Mouse (Mus musculus): ENCODE measurements around the gene Bend3. TPM values are rescaled to one million over a fixed set of nuclear protein-coding genes. Genes with fewer than 3 reads are reported as not detected.

Bend3 gene
- polyA plus RNA-seq, 1 experiment from 2014 or later: 0.61 TPM

DNA sequence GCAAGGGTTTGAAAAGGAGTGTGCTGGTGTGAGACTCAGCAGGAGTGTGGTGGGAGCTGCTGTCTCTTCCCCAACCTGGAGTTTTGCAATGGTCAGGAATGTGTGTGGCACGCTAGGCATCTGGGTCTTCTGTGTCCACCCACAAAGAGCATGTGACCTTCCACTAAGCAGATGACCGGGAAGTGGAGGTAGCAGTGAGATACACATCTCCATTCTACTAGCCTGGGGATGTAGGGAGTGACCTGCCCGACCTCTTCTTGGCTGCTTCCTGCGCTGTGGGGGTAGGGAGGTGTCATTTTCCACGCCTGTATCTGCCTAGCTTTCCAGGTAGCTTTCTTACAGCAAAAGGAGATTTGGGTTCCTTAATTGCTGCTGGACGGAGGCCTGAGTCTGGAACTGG lies 10.9 kb downstream of the Bend3 start:
- DNase-seq (ENCODE audit: low spot score) (no peak), ATAC-seq (ENCODE audit: low FRiP score, low TSS enrichment) (no peak)
- Histone ChIP-seq H3K4me1 (replicated peaks; ENCODE audit: control insufficient read depth, insufficient read depth) (no peaks in the 10 kb centered on the region), H3K4me3 (ENCODE audit: low read depth, low read length) (no peak overlapping the region), H3K27ac (replicated peaks) (no peak overlapping the region), H3K4me2 (replicated peaks; ENCODE audit: low read depth) (no peak overlapping the region), H3K9ac (ENCODE audit: low read length) (no peak overlapping the region), H3K36me3 (ENCODE audit: control insufficient read depth, insufficient read depth, low read length) (no peaks in the 10 kb centered on the region), H3K27me3 (ENCODE audit: control insufficient read depth, insufficient read depth, low read length) (no peaks in the 10 kb centered on the region), H3K9me3 (ENCODE audit: control insufficient read depth, low read length) (no peaks in the 10 kb centered on the region)
- TF ChIP-seq EP300 (optimal IDR thresholded peaks at IDR 0.05) (no peak), CTCF (IDR thresholded peaks at IDR 0.05; ENCODE audit: low read depth) (no peak)
- 43% methylated on average over 6 of the region's 6 CpGs for WGBS

DNA sequence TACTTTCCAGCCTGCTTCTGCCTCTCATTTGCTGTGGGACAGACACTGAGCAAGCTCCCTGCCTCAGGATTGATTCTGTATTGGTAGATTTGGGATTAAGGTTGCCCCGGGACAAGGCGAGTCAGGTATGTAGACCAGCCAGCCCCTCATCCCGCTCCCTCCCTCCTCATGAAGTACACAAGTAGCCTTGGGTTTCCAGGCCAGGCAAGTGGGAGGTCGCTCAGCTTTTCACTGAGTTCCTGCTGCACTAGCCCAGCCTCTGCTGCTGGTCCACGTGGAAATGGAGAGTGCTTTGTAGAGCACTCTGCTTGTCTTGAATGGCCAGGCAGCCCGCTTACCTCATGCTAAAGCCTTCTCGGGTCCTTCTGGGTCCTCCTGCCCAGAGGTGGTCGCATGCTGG lies 11.4 kb downstream of the Bend3 start:
- Histone ChIP-seq H3K36me3 (ENCODE audit: control insufficient read depth, insufficient read depth, low read length) (no peaks in the 10 kb centered on the region), H3K4me3 (ENCODE audit: low read depth, low read length) (no peak overlapping the region), H3K4me1 (replicated peaks; ENCODE audit: control insufficient read depth, insufficient read depth) (no peaks in the 10 kb centered on the region), H3K27ac (replicated peaks) (no peak overlapping the region), H3K9me3 (ENCODE audit: control insufficient read depth, low read length) (no peaks in the 10 kb centered on the region), H3K4me2 (replicated peaks; ENCODE audit: low read depth) (no peak overlapping the region), H3K9ac (ENCODE audit: low read length) (no peak overlapping the region), H3K27me3 (ENCODE audit: control insufficient read depth, insufficient read depth, low read length) (no peaks in the 10 kb centered on the region)
- no peak for DNase-seq (ENCODE audit: low spot score)
- TF ChIP-seq CTCF (IDR thresholded peaks at IDR 0.05; ENCODE audit: low read depth) (no peak), EP300 (optimal IDR thresholded peaks at IDR 0.05) (no peak)
- WGBS: 63% methylated on average over 8 of the region's 8 CpGs
- no peak for ATAC-seq (ENCODE audit: low FRiP score, low TSS enrichment)

- Histone ChIP-seq H3K9me3 (ENCODE audit: control insufficient read depth, low read length) (no peaks in the 10 kb centered on the region), H3K9ac (ENCODE audit: low read length) (no peak overlapping the region), H3K36me3 (ENCODE audit: control insufficient read depth, insufficient read depth, low read length) (no peaks in the 10 kb centered on the region), H3K4me2 (replicated peaks; ENCODE audit: low read depth) (no peak overlapping the region), H3K4me3 (ENCODE audit: low read depth, low read length) (no peak overlapping the region), H3K27me3 (ENCODE audit: control insufficient read depth, insufficient read depth, low read length) (no peaks in the 10 kb centered on the region), H3K27ac (replicated peaks) (no peak overlapping the region), H3K4me1 (replicated peaks; ENCODE audit: control insufficient read depth, insufficient read depth) (no peaks in the 10 kb centered on the region)
- 75% methylated on average over 5 of the region's 5 CpGs for WGBS
- no peak for DNase-seq (ENCODE audit: low spot score)
- ATAC-seq (ENCODE audit: low FRiP score, low TSS enrichment): peak; percentile 32; the same call in 1 of the 2 replicates
- TF ChIP-seq EP300 (optimal IDR thresholded peaks at IDR 0.05) (no peak), CTCF (IDR thresholded peaks at IDR 0.05; ENCODE audit: low read depth) (no peak)
Measured at GRCm38 (mm10) chr10:43490846-43491245, 12.2 kb downstream of the Bend3 start.

DNA sequence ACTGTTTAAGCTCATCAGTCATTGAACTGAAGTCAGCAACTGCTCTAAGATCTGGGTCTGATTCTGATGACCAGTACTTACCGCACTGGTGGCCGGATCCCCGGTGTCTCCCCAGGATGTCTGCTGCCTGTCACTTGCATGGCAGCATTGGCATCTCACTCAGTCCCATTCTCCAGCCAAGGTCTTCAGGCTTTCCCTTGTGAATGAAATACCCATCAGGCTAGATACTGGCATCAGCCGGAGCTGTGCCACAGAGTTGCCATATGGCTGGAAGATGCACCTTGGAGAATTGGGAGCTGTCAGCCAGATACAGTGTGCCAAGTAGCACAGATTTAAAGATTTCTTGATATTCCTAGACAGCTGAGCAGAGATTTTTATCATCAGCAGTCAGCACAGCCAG lies 24.0 kb downstream of the Bend3 start:
- Histone ChIP-seq H3K4me2 (replicated peaks; ENCODE audit: low read depth) (no peak overlapping the region), H3K4me1 (replicated peaks; ENCODE audit: control insufficient read depth, insufficient read depth) (no peaks in the 10 kb centered on the region), H3K4me3 (ENCODE audit: low read depth, low read length) (no peak overlapping the region), H3K36me3 (ENCODE audit: control insufficient read depth, insufficient read depth, low read length) (no peaks in the 10 kb centered on the region; the same call in 1 of the 2 replicates), H3K9me3 (ENCODE audit: control insufficient read depth, low read length) (no peaks in the 10 kb centered on the region), H3K27ac (replicated peaks) (no peak overlapping the region), H3K9ac (ENCODE audit: low read length) (no peak overlapping the region), H3K27me3 (ENCODE audit: control insufficient read depth, insufficient read depth, low read length) (no peaks in the 10 kb centered on the region)
- ATAC-seq (ENCODE audit: low FRiP score, low TSS enrichment) (no peak), DNase-seq (ENCODE audit: low spot score) (no peak)
- 97% methylated on average over 4 of the region's 4 CpGs for WGBS
- TF ChIP-seq CTCF (IDR thresholded peaks at IDR 0.05; ENCODE audit: low read depth) (no peak), EP300 (optimal IDR thresholded peaks at IDR 0.05) (no peak)

- Histone ChIP-seq H3K4me3 (ENCODE audit: low read depth, low read length) (no peak overlapping the region), H3K9ac (ENCODE audit: low read length) (no peak overlapping the region), H3K9me3 (ENCODE audit: control insufficient read depth, low read length) (no peaks in the 10 kb centered on the region), H3K27ac (replicated peaks) (no peak overlapping the region), H3K4me2 (replicated peaks; ENCODE audit: low read depth) (no peak overlapping the region), H3K4me1 (replicated peaks; ENCODE audit: control insufficient read depth, insufficient read depth) (no peaks in the 10 kb centered on the region), H3K27me3 (ENCODE audit: control insufficient read depth, insufficient read depth, low read length) (no peaks in the 10 kb centered on the region), H3K36me3 (ENCODE audit: control insufficient read depth, insufficient read depth, low read length) (no peaks in the 10 kb centered on the region)
- DNase-seq (ENCODE audit: low spot score) (no peak), ATAC-seq (ENCODE audit: low FRiP score, low TSS enrichment) (no peak)
- TF ChIP-seq CTCF (IDR thresholded peaks at IDR 0.05; ENCODE audit: low read depth) (no peak), EP300 (optimal IDR thresholded peaks at IDR 0.05) (no peak)
- WGBS: 71% methylated on average over 1 of the region's 1 CpGs
Measured at GRCm38 (mm10) chr10:43504291-43504690, 25.7 kb downstream of the Bend3 start.

DNA sequence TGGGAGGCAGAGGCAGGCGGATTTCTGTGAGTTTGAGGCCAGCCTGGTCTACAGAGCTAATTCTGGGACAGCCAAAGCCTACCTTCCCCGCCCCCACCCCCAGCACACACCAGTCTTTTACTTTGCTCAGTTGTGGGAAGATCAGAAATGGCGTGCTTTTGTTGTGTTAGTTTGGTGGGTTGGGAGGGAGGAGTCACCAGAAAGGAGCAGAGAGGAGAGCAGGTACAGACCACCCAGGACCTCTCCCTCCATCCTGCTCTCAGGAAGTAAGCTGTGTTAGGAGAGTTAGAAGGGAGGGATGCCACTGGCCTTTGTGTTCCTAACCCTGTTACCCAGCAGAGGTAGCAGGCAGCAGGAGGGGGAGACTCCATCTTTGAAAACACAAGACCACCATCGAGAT lies 28.4 kb downstream of the Bend3 start:
- Histone ChIP-seq H3K4me1 (replicated peaks; ENCODE audit: control insufficient read depth, insufficient read depth) (no peaks in the 10 kb centered on the region), H3K36me3 (ENCODE audit: control insufficient read depth, insufficient read depth, low read length) (peaks cover 8% of the 10 kb centered on the region), H3K4me3 (ENCODE audit: low read depth, low read length) (no peak overlapping the region), H3K27ac (replicated peaks) (no peak overlapping the region), H3K4me2 (replicated peaks; ENCODE audit: low read depth) (no peak overlapping the region), H3K27me3 (ENCODE audit: control insufficient read depth, insufficient read depth, low read length) (no peaks in the 10 kb centered on the region), H3K9me3 (ENCODE audit: control insufficient read depth, low read length) (no peaks in the 10 kb centered on the region), H3K9ac (ENCODE audit: low read length) (no peak overlapping the region)
- TF ChIP-seq EP300 (optimal IDR thresholded peaks at IDR 0.05) (no peak), CTCF (IDR thresholded peaks at IDR 0.05; ENCODE audit: low read depth) (no peak)
- WGBS: 81% methylated on average over 4 of the region's 4 CpGs
- DNase-seq (ENCODE audit: low spot score) (no peak), ATAC-seq (ENCODE audit: low FRiP score, low TSS enrichment) (no peak)

Data from stomach, postnatal 0 days (tissue).